In the genomic region with DNA sequence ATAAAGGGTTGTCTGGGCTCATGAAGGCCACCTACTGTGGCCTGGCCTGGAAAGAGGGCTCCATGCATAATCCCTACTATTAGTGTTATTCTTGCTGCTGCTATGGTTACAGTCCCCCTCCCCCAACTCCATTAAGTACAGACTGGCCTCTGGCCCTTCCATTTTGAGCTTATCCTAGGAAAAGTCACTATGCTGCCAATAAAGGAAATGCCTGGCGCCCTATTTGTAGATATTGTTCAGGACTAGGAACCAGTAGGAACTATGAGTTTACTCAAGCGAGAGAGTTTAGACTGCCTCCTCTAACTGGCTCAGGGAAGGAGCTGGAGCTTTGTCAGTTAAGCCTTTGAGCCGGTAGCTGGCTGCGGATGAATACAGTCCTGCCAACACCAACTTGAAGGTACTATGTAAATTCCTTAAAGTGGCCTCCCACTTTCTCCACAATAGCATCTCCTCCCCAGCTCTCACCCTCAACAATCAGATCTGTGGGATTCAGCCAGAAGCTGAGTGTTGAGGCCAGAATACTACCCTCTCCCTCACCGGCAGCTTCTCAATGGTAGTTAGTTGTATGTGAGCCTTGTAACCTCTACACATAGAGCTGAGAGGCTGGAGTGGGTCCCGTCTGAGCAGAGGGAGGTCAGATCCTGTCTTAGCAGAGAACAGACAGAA, we compare ENCODE assay signal across 7 mouse cellular contexts. TPM values are rescaled to one million over a fixed set of nuclear protein-coding genes. Genes with fewer than 3 reads are reported as not detected.
A peak's percentile ranks its signal among the peaks of the same experiment; 100 is the strongest.
DNase-seq lines count a peak whose midpoint lies in the region; ATAC-seq lines count a peak whose summit lies in the region.

No protein-coding gene starts in this region.

- H3K4me2 ChIP-seq in lung, embryonic 16.5 days (ENCODE audit: low read depth, low read length): no peak overlapping the region

- H3K9me3 ChIP-seq in lung, embryonic 16.5 days (ENCODE audit: control insufficient read depth, low read length): no peaks in the 10 kb centered on the region

- no peaks in the 10 kb centered on the region for H3K27me3 ChIP-seq in lung, embryonic 16.5 days (ENCODE audit: control insufficient read depth, insufficient read depth, low read depth, low read length)

- DNase-seq in adipocyte (ENCODE audit: low spot score): peak; percentile 35
- peak; percentile 85 for DNase-seq in embryo, embryonic 10.5 days (ENCODE audit: low spot score)
- DNase-seq in heart, postnatal 10 days: peak; percentile 40 to 43
- peak; percentile 10 for DNase-seq in right cerebral cortex, postnatal 4 days

- no peak overlapping the region for H3K4me3 ChIP-seq in lung, embryonic 16.5 days (ENCODE audit: low read length)

- no peak overlapping the region; the same call in 1 of the 2 replicates for H3K27ac ChIP-seq in lung, embryonic 16.5 days (ENCODE audit: low read length)

- intact Hi-C loops in heart, postnatal 10 days (cut with DNase I): no loop called here

- peak; percentile 64 for ATAC-seq in lung, embryonic 16.5 days (ENCODE audit: low read depth)
- no peak for ATAC-seq in monocyte, adult 5-6 weeks (replicated peaks; ENCODE audit: insufficient number of reproducible peaks, low FRiP score, low TSS enrichment, poor library complexity, severe bottlenecking)
- no peak for ATAC-seq in inflammation-experienced regulatory T-cells, adult 6 months

- no peaks in the 10 kb centered on the region for H3K36me3 ChIP-seq in lung, embryonic 16.5 days (ENCODE audit: control insufficient read depth, insufficient read depth, low read length)

- 19% methylated on average over 6 of the region's 6 CpGs for WGBS in lung, embryonic 16.5 days

- H3K9ac ChIP-seq in lung, embryonic 16.5 days (ENCODE audit: low read length): no peak overlapping the region

- peaks cover 8% of the 10 kb centered on the region for H3K4me1 ChIP-seq in lung, embryonic 16.5 days (replicated peaks; ENCODE audit: control insufficient read depth, insufficient read depth, low read length)

RNA-seq across cellular contexts. Expression of gene Ralgapa2, which starts 37.1 kb away (rescaled TPM):
- total RNA-seq in heart, postnatal 10 days (2021): 10 to 100 TPM; 32.1 to 32.7 TPM
- 8.4 TPM in 2 replicates for polyA plus RNA-seq in lung, embryonic 16.5 days (2015; fragmentation: Nextera tagmentation; extraction: Ambion mirVana)
- 13.2 to 48.9 TPM (median 23.6 TPM) in 3 replicates for total RNA-seq in monocyte, adult 5-6 weeks (2017)
- 10 to 100 TPM in 2 of 3 experiments, 1 to 10 TPM in 1; 7.4 to 13.3 (median 11.4) TPM for polyA plus RNA-seq in inflammation-experienced regulatory T-cells, adult 6 months (2017; shearing (Covaris generic))

Comparison
In these comparisons a context has a peak if more than half of its experiments do, and no peak if none do; other contexts are left out.
1. DNase-seq: peak in every context shown above with its lines; median percentile 85 in embryo, embryonic 10.5 days; 42 in heart, postnatal 10 days; 35 in adipocyte; 10 in right cerebral cortex, postnatal 4 days.